Mouse (Mus musculus): ENCODE results near the gene Clcnkb. TPM values are rescaled to one million over a fixed set of nuclear protein-coding genes. Genes with fewer than 3 reads are reported as not detected.

Clcnkb gene
- total and polyA plus RNA-seq, 3 experiments, result 0.08 to 0.51 (median 0.24) TPM

- DNase-seq (ENCODE audit: extremely low read depth), result no peak
- Histone ChIP-seq H3K36me3 (replicated peaks in 1 of 2; ENCODE audit: control insufficient read depth in 1 of 2, insufficient read depth in 1 of 2, low read length in 1 of 2) (no peaks in the 10 kb centered on the region), H3K27ac (ENCODE audit: insufficient read depth, low read depth) (no peak overlapping the region), H3K4me2 (ENCODE audit: insufficient read depth, low read depth, poor library complexity, severe bottlenecking) (no peak overlapping the region), H3K4me3 (replicated peaks in 1 of 3; ENCODE audit: low read depth in 2 of 3, low read length in 2 of 3, poor library complexity in 1 of 3) (no peak overlapping the region), H3K9me3 (replicated peaks; ENCODE audit: low read length) (no peaks in the 10 kb centered on the region), H3K9ac (ENCODE audit: insufficient read depth, low read depth) (no peak overlapping the region), H3K27me3 (replicated peaks) (peaks cover 51% of the 10 kb centered on the region), H3K79me2 (replicated peaks; ENCODE audit: control insufficient read depth, extremely low read depth, insufficient read depth, poor library complexity, severe bottlenecking) (no peaks in the 10 kb centered on the region), H3K4me1 (ENCODE audit: control insufficient read depth in 1 of 2, insufficient read depth in 2 of 2) (peaks cover 0 to 8% of the 10 kb centered on the region in 2 experiments; a peak in 3 of 4 replicates)
- dilution Hi-C loops (cut with MboI; ENCODE audit: extremely low pct_ligation_motif_present, extremely low pct_unique_long_range_greater_than_20kb, low sequenced_read_pairs) (no loop called here), in situ Hi-C loops (cut with MboI; ENCODE audit: low pct_ligation_motif_present, low pct_unique_long_range_greater_than_20kb, low sequenced_read_pairs) (no loop called here)
- no peak for TF ChIP-seq NRF1 (IDR thresholded peaks at IDR 0.05; ENCODE audit: low read depth, low read length)
- no peak for TF ChIP-seq ZNF384 (IDR thresholded peaks at IDR 0.05; ENCODE audit: low read depth, low read length)
- TF ChIP-seq CTCF (conservative IDR thresholded peaks at IDR 0.05 in 1 of 2, IDR thresholded peaks at IDR 0.05 in 1 of 2; ENCODE audit: low read depth in 2 of 2, low read length in 2 of 2), result peak in 1 of 2 experiments; percentile 17; a peak in 1 of 4 replicates
- TF ChIP-seq USF2 (conservative IDR thresholded peaks at IDR 0.05; ENCODE audit: low read depth, low read length), result no peak
- TF ChIP-seq MYC (IDR thresholded peaks at IDR 0.05; ENCODE audit: low read depth, low read length), result 0 out of 2 replicates have a peak, but pooled peaks have one; percentile 53
- TF ChIP-seq ETS1 (conservative IDR thresholded peaks at IDR 0.05; ENCODE audit: low read depth, low read length), result no peak
Observed at GRCm38 (mm10) chr4:141386150-141386549, 29.7 kb downstream of the Clcnkb start.

- peaks cover 3 to 8% of the 10 kb centered on the region in 2 experiments; a peak in 3 of 4 replicates for H3K4me1 ChIP-seq (ENCODE audit: control insufficient read depth in 1 of 2, insufficient read depth in 2 of 2)
- H3K9ac ChIP-seq (ENCODE audit: insufficient read depth, low read depth), result no peak overlapping the region
- peak; percentile 40; the same call in 1 of the 2 replicates for TF ChIP-seq SMC3 (IDR thresholded peaks at IDR 0.05; ENCODE audit: low read depth, low read length)
- no peak for TF ChIP-seq UBTF (IDR thresholded peaks at IDR 0.05; ENCODE audit: low read depth, low read length)
- peak; percentile 77 for TF ChIP-seq RAD21 (IDR thresholded peaks at IDR 0.05; ENCODE audit: low read depth, low read length)
- TF ChIP-seq CTCF (conservative IDR thresholded peaks at IDR 0.05 in 1 of 2, IDR thresholded peaks at IDR 0.05 in 1 of 2; ENCODE audit: low read depth in 2 of 2, low read length in 2 of 2), result peak; percentile 85 to 91
- no peak overlapping the region for H3K27ac ChIP-seq (ENCODE audit: insufficient read depth, low read depth)
- peak; percentile 74 for DNase-seq (ENCODE audit: extremely low read depth)
- no peaks in the 10 kb centered on the region for H3K36me3 ChIP-seq (replicated peaks in 1 of 2; ENCODE audit: control insufficient read depth in 1 of 2, insufficient read depth in 1 of 2, low read length in 1 of 2)
- no peak overlapping the region for H3K4me3 ChIP-seq (replicated peaks in 1 of 3; ENCODE audit: low read depth in 2 of 3, low read length in 2 of 3, poor library complexity in 1 of 3)
- H3K79me2 ChIP-seq (replicated peaks; ENCODE audit: control insufficient read depth, extremely low read depth, insufficient read depth, poor library complexity, severe bottlenecking), result no peaks in the 10 kb centered on the region
- in situ Hi-C loops (cut with MboI; ENCODE audit: low pct_ligation_motif_present, low pct_unique_long_range_greater_than_20kb, low sequenced_read_pairs) (no loop called here), dilution Hi-C loops (cut with MboI; ENCODE audit: extremely low pct_ligation_motif_present, extremely low pct_unique_long_range_greater_than_20kb, low sequenced_read_pairs) (no loop called here)
- no peak overlapping the region for H3K4me2 ChIP-seq (ENCODE audit: insufficient read depth, low read depth, poor library complexity, severe bottlenecking)
- peaks cover 54% of the 10 kb centered on the region for H3K27me3 ChIP-seq (replicated peaks)
- H3K9me3 ChIP-seq (replicated peaks; ENCODE audit: low read length), result no peaks in the 10 kb centered on the region
Observed at GRCm38 (mm10) chr4:141385275-141385674, 30.5 kb downstream of the Clcnkb start.

- dilution Hi-C loops (cut with MboI; ENCODE audit: extremely low pct_ligation_motif_present, extremely low pct_unique_long_range_greater_than_20kb, low sequenced_read_pairs), result no loop called here
- Histone ChIP-seq H3K4me1 (ENCODE audit: control insufficient read depth in 1 of 2, insufficient read depth in 2 of 2) (peaks cover 3 to 4% of the 10 kb centered on the region in 2 experiments; a peak in 2 of 4 replicates), H3K9ac (ENCODE audit: insufficient read depth, low read depth) (no peak overlapping the region), H3K4me3 (replicated peaks in 1 of 3; ENCODE audit: low read depth in 2 of 3, low read length in 2 of 3, poor library complexity in 1 of 3) (no peak overlapping the region), H3K27ac (ENCODE audit: insufficient read depth, low read depth) (no peak overlapping the region), H3K27me3 (replicated peaks) (peaks cover 63% of the 10 kb centered on the region), H3K9me3 (replicated peaks; ENCODE audit: low read length) (no peaks in the 10 kb centered on the region), H3K79me2 (replicated peaks; ENCODE audit: control insufficient read depth, extremely low read depth, insufficient read depth, poor library complexity, severe bottlenecking) (no peaks in the 10 kb centered on the region), H3K36me3 (replicated peaks in 1 of 2; ENCODE audit: control insufficient read depth in 1 of 2, insufficient read depth in 1 of 2, low read length in 1 of 2) (no peaks in the 10 kb centered on the region), H3K4me2 (ENCODE audit: insufficient read depth, low read depth, poor library complexity, severe bottlenecking) (no peak overlapping the region)
- TF ChIP-seq CHD2 (IDR thresholded peaks at IDR 0.05; ENCODE audit: low read length), result no peak
- no peak for TF ChIP-seq USF2 (conservative IDR thresholded peaks at IDR 0.05; ENCODE audit: low read depth, low read length)
- no peak for TF ChIP-seq PAX5 (IDR thresholded peaks at IDR 0.05; ENCODE audit: low read length)
- TF ChIP-seq TBP (conservative IDR thresholded peaks at IDR 0.05; ENCODE audit: low read depth, low read length), result no peak
- TF ChIP-seq ELF1 (IDR thresholded peaks at IDR 0.05; ENCODE audit: low read depth, low read length), result no peak
- no peak for TF ChIP-seq SMC3 (IDR thresholded peaks at IDR 0.05; ENCODE audit: low read depth, low read length)
- TF ChIP-seq TCF12 (IDR thresholded peaks at IDR 0.05; ENCODE audit: low read depth, low read length), result no peak
- TF ChIP-seq SIN3A (IDR thresholded peaks at IDR 0.05; ENCODE audit: low read length), result no peak
- TF ChIP-seq CHD1 (IDR thresholded peaks at IDR 0.05; ENCODE audit: low read depth, low read length), result no peak
- no peak for DNase-seq (ENCODE audit: extremely low read depth)
- in situ Hi-C loops (cut with MboI; ENCODE audit: low pct_ligation_motif_present, low pct_unique_long_range_greater_than_20kb, low sequenced_read_pairs), result no loop called here
Observed at GRCm38 (mm10) chr4:141382406-141382805, 33.4 kb downstream of the Clcnkb start.

Data from CH12.LX (cell line).